Mouse (Mus musculus) liver, embryonic 13.5 days (tissue): Measurements from ENCODE around the gene Pbrm1. TPM values are rescaled to one million over a fixed set of nuclear protein-coding genes. Genes with fewer than 3 reads are reported as not detected.
A peak's percentile ranks its signal among the peaks of the same experiment; 100 is the strongest.

Source experiments
- ATAC-seq: fragments of 200-750 bp; cut with Nextera tagmentation; 2 replicates; pipeline ENCODE4 v1.8.0; 2017; ENCODE audit warnings: low read depth, mild to moderate bottlenecking, moderate number of reproducible peaks, moderate library complexity
- DNase-seq: peaks from one replicate; pipeline ENCODE4 v3.0.0; 2022
- H3K27ac ChIP-seq: fragments of 300-500 bp; sonication (generic); 2 replicates; pipeline ENCODE4 v1.5.1; 2015; ENCODE audit warnings: moderate library complexity, mild to moderate bottlenecking, inconsistent platforms
- H3K27me3 ChIP-seq: fragments of 300-500 bp; sonication (generic); 2 replicates; pipeline ENCODE4 v1.6.1; 2015; ENCODE audit warnings: mild to moderate bottlenecking, inconsistent platforms
- H3K36me3 ChIP-seq: fragments of 300-500 bp; sonication (generic); 2 replicates; pipeline ENCODE4 v1.6.1; 2015; ENCODE audit warnings: mild to moderate bottlenecking, inconsistent platforms
- H3K4me1 ChIP-seq: fragments of 300-500 bp; sonication (generic); replicated peaks from 2 replicates; pipeline ENCODE4 v1.6.1; 2015; ENCODE audit warnings: inconsistent platforms
- H3K4me2 ChIP-seq: fragments of 300-500 bp; sonication (generic); 2 replicates; pipeline ENCODE4 v1.6.1; 2015; ENCODE audit warnings: inconsistent platforms, mild to moderate bottlenecking, moderate library complexity
- H3K4me3 ChIP-seq: fragments of 300-500 bp; sonication (generic); replicated peaks from 2 replicates; pipeline ENCODE4 v1.5.1; 2015; ENCODE audit warnings: mild to moderate bottlenecking, inconsistent platforms
- H3K9ac ChIP-seq: fragments of 300-500 bp; sonication (generic); 2 replicates; pipeline ENCODE4 v1.6.1; 2015; ENCODE audit warnings: mild to moderate bottlenecking, inconsistent platforms
- H3K9me3 ChIP-seq: fragments of 300-500 bp; sonication (generic); replicated peaks from 2 replicates; pipeline ENCODE4 v1.6.1; 2016; ENCODE audit warnings: inconsistent platforms
- WGBS: fragments of 180-500 bp; shearing (Covaris S2); methylation state at CpG from one replicate; pipeline ENCODE4 v1.1.7; 2015; ENCODE audit not compliant: insufficient replicate concordance; 5-methylcytosine and 5-hydroxymethylcytosine counted together
- polyA plus RNA-seq: library from polyadenylated mRNA; unstranded; fragments of >200 nt; fragmentation: Nextera tagmentation; extraction: Ambion mirVana; gene quantifications from 2 replicates; pipeline ENCODE4 v1.2.1, GENCODE M21; 2015

Gene Pbrm1
- polyA plus RNA-seq, 1 experiment from 2014 or later, result 65.7 TPM

DNA sequence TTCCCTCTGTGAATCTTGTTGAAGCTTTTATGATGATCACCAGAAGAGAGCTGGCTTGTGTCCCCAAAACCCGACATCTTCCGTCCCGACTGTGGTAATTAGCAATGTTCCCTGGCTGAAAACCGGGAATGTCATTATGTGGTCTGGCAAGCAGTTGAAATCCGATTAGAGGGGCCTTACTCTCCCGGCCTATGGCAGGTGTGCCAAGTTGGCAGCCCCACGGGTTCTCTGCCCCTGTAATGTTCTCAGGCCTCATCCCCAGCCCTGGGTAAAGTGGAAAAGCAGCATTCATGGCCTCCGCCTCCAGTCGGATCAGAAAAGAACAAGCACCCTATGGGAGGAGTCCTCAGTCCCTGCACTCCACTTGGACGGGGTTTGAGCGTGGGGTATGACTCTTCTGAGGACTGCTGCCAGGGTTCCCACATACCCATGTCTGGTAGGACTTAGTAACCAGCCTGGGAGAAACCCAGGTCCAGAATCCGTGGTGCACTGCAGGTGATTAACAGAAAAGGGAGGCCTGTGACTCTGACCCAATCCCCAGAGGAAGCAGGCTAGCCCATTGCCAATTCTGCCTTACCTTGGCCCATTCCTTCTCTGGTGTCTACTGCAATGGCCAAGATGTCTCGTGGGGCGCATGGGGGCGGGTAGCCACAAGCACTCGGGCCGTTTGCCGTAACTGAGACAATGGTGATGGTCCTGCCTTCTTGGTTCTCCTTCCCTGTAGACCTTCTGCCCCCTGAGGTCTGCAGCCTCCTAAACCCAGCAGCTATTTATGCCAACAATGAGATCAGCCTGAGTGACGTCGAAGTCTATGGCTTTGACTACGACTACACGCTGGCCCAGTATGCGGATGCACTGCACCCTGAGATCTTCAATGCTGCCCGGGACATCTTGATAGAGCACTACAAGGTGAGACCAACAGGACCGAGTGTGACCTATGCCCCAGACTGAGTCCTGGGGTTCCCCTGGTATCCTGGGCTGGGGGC is 115.4 kb downstream of the Pbrm1 start:
- Histone ChIP-seq H3K9me3 (no peaks in the 10 kb centered on the region), H3K27me3 (no peaks in the 10 kb centered on the region), H3K9ac (no peak overlapping the region), H3K4me3 (no peak overlapping the region), H3K27ac (no peak overlapping the region), H3K4me1 (peaks cover 44% of the 10 kb centered on the region), H3K36me3 (peaks cover 54% of the 10 kb centered on the region), H3K4me2 (no peak overlapping the region)
- DNase-seq (no peak), ATAC-seq (no peak)
- WGBS, result 85% methylated on average over 25 of the region's 25 CpGs

DNA sequence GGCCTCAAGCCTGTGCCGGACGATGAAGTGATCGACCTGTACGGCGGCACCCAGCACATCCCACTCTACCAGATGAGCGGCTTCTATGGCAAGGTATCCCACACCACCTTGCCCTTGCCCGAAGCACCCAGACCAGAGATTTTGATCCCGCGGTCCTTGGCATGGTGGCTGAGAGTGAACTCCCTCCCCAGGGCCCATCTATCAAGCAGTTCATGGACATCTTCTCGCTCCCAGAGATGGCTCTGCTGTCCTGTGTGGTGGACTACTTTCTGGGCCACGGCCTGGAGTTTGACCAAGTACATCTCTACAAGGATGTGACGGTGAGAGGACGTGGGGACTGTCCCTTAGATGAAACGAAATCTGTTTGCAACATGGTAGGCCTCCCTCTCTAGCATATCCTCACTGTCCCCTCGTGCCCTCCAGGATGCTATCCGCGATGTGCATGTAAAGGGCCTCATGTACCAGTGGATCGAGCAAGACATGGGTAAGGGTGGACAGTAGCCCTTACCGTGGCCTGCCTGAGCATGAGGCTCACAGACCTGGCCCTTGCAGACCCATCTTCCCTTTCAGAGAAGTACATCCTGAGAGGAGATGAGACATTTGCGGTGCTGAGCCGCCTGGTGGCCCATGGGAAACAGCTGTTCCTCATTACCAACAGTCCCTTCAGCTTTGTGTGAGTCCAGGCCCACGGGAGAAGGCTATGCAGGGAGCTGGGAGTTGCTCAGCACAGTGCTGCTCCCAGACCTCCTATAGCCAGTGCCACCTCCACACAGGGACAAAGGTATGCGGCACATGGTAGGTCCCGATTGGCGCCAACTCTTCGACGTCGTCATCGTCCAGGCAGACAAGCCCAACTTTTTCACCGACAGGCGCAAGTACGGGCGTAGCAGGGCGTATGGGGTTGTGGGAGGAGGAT is 116.8 kb downstream of the Pbrm1 start:
- Histone ChIP-seq H3K4me1 (peaks cover 30% of the 10 kb centered on the region), H3K4me2 (no peak overlapping the region), H3K4me3 (no peak overlapping the region), H3K27me3 (no peaks in the 10 kb centered on the region), H3K9me3 (no peaks in the 10 kb centered on the region), H3K9ac (no peak overlapping the region), H3K36me3 (peaks cover 68% of the 10 kb centered on the region), H3K27ac (no peak overlapping the region)
- DNase-seq (no peak), ATAC-seq (no peak)
- WGBS, result 90% methylated on average over 34 of the region's 34 CpGs

DNA sequence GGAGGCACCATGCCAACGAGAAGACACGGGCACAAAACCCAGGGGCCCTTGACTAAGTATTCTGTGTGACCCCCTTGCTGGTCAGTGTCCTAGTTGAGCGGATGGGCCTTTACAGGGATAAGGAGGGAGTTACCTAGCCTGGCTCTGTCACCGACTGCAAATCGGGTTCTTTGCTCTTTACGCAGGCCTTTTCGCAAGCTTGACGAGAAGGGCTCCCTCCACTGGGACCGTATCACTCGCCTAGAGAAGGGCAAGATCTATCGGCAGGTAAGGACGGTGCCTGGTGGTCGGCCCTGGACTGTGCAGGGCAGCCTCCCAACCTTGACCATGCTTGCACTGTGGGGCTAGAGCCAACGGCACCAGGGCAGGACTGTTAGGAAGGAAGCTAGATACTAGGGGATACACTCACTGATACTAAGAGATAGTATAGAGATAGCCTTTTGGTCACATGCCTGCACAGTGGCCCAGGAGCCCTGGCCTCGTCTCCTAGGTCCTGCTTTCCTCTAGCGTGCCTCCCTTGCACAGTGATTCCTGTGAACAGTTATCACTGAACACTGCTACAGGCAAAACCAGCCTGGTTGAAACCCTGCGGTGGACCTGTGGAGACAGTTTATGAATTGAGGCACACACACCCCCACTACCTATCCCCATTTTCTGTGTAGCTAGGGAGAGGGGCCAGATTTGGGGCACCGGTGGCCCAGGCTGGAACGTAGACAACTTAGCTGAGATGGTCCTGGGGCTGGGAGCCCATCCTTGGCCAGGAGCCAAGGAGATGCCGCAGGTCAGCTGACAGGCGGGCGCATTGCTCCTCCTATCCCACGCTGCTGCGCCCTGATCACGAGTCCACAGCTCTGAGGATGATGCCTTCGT is 117.7 kb downstream of the Pbrm1 start:
- no peak for DNase-seq
- Histone ChIP-seq H3K9me3 (no peaks in the 10 kb centered on the region), H3K4me1 (peaks cover 25% of the 10 kb centered on the region), H3K27me3 (no peaks in the 10 kb centered on the region), H3K36me3 (peaks cover 77% of the 10 kb centered on the region), H3K9ac (no peak overlapping the region), H3K27ac (no peak overlapping the region), H3K4me2 (no peak overlapping the region), H3K4me3 (no peak overlapping the region)
- ATAC-seq, result no peak
- WGBS, result 84% methylated on average over 26 of the region's 26 CpGs

- 81% methylated on average over 10 of the region's 10 CpGs for WGBS
- no peak overlapping the region; the same call in 1 of the 2 replicates for H3K27ac ChIP-seq
- ATAC-seq (no peak), DNase-seq (no peak)
- H3K27me3 ChIP-seq, result no peaks in the 10 kb centered on the region
- H3K9ac ChIP-seq, result no peak overlapping the region
- peaks cover 83% of the 10 kb centered on the region for H3K36me3 ChIP-seq
- no peak overlapping the region for H3K4me2 ChIP-seq
- H3K4me1 ChIP-seq, result peaks cover 19% of the 10 kb centered on the region
- no peak overlapping the region for H3K4me3 ChIP-seq
- no peaks in the 10 kb centered on the region for H3K9me3 ChIP-seq
Measured at GRCm38 (mm10) chr14:31137281-31137595, 118.3 kb downstream of the Pbrm1 start.

DNA sequence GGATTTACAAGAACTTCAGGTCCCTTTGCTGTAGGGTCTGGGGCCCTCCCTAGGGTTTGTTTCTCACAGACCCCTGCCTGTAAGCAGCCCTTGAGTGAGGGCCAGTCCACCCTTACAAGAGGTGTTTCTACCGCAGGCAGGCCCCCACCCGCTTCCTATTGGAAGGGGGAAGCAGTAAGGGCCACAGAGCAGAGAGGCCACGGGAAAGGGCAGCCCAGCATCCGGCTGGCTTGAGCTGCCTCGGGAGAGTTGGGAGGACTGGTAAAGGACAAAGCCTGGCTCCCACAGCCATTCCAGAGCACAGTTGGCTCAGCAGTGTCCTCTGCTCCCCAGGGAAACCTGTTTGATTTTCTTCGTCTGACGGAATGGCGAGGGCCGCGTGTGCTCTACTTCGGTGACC is 118.9 kb downstream of the Pbrm1 start:
- 82% methylated on average over 11 of the region's 11 CpGs for WGBS

DNA sequence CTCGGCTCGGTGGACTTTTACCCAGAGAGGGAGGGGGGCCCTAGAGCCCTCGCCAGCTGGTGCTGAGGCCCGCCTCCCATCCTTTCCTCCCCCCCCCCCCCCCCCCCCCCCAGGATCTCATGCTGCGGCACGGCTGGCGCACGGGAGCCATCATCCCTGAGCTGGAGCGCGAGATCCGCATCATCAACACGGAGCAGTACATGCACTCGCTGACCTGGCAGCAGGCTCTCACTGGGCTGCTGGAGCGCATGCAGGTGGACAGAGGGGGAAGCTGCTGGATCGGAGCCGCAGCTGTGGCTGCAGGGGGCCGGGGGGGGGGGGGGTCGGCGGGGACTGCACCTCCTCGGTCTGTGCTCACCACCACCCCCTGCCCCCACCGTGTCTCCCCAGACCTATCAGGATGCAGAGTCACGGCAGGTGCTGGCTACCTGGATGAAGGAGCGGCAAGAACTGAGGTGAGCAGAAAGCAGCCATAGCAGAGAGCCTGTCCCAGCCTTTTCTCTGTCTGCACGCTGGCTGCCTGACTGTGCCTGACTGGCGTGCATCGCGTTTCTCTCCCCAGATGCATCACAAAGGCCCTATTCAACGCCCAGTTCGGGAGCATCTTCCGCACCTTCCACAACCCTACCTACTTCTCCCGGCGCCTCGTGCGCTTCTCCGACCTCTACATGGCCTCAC is 119.4 kb downstream of the Pbrm1 start:
- DNase-seq, result no peak
- Histone ChIP-seq H3K9me3 (no peaks in the 10 kb centered on the region), H3K4me3 (no peak overlapping the region), H3K4me2 (no peak overlapping the region), H3K27ac (peak overlapping the region; percentile 39; the same call in 1 of the 2 replicates), H3K36me3 (peaks cover 94% of the 10 kb centered on the region), H3K4me1 (peaks cover 8% of the 10 kb centered on the region), H3K9ac (no peak overlapping the region), H3K27me3 (no peaks in the 10 kb centered on the region)
- ATAC-seq, result no peak
- 84% methylated on average over 27 of the region's 35 CpGs for WGBS

More for the DNA sequence above, 118.9 kb downstream of the Pbrm1 start:
- Histone ChIP-seq H3K4me1 (peaks cover 13% of the 10 kb centered on the region), H3K4me3 (no peak overlapping the region), H3K9ac (no peak overlapping the region), H3K4me2 (no peak overlapping the region), H3K27me3 (no peaks in the 10 kb centered on the region), H3K36me3 (peaks cover 89% of the 10 kb centered on the region), H3K9me3 (no peaks in the 10 kb centered on the region), H3K27ac (no peak overlapping the region; the same call in 1 of the 2 replicates)
- ATAC-seq (no peak), DNase-seq (no peak)

- H3K9ac ChIP-seq, result no peak overlapping the region
- peaks cover 2% of the 10 kb centered on the region; the same call in 1 of the 2 replicates for H3K4me1 ChIP-seq
- H3K9me3 ChIP-seq, result no peaks in the 10 kb centered on the region
- no peak for DNase-seq
- peaks cover 97% of the 10 kb centered on the region for H3K36me3 ChIP-seq
- H3K27ac ChIP-seq, result peak overlapping the region; percentile 39; the same call in 1 of the 2 replicates
- 73% methylated on average over 9 of the region's 9 CpGs for WGBS
- no peak overlapping the region for H3K4me2 ChIP-seq
- no peaks in the 10 kb centered on the region for H3K27me3 ChIP-seq
- no peak overlapping the region for H3K4me3 ChIP-seq
- no peak for ATAC-seq
Measured at GRCm38 (mm10) chr14:31138897-31139429, 120.0 kb downstream of the Pbrm1 start.

- DNase-seq (no peak), ATAC-seq (no peak)
- no peaks in the 10 kb centered on the region for H3K27me3 ChIP-seq
- 49% methylated on average over 12 of the region's 12 CpGs for WGBS
- H3K27ac ChIP-seq, result no peak overlapping the region
- no peak overlapping the region for H3K9ac ChIP-seq
- H3K4me3 ChIP-seq, result no peak overlapping the region
- no peaks in the 10 kb centered on the region for H3K4me1 ChIP-seq
- no peak overlapping the region for H3K4me2 ChIP-seq
- H3K9me3 ChIP-seq, result no peaks in the 10 kb centered on the region
- peaks cover 92% of the 10 kb centered on the region for H3K36me3 ChIP-seq
Measured at GRCm38 (mm10) chr14:31139666-31140065, 120.7 kb downstream of the Pbrm1 start.

- H3K4me2 ChIP-seq, result no peak overlapping the region
- no peak for DNase-seq
- H3K36me3 ChIP-seq, result peaks cover 90% of the 10 kb centered on the region
- H3K27ac ChIP-seq, result no peak overlapping the region
- no peak for ATAC-seq
- no peak overlapping the region for H3K9ac ChIP-seq
- no peaks in the 10 kb centered on the region for H3K27me3 ChIP-seq
- WGBS, result 80% methylated on average over 15 of the region's 15 CpGs
- no peaks in the 10 kb centered on the region for H3K9me3 ChIP-seq
- no peaks in the 10 kb centered on the region for H3K4me1 ChIP-seq
- H3K4me3 ChIP-seq, result no peak overlapping the region
Measured at GRCm38 (mm10) chr14:31140141-31140540, 121.2 kb downstream of the Pbrm1 start.

DNA sequence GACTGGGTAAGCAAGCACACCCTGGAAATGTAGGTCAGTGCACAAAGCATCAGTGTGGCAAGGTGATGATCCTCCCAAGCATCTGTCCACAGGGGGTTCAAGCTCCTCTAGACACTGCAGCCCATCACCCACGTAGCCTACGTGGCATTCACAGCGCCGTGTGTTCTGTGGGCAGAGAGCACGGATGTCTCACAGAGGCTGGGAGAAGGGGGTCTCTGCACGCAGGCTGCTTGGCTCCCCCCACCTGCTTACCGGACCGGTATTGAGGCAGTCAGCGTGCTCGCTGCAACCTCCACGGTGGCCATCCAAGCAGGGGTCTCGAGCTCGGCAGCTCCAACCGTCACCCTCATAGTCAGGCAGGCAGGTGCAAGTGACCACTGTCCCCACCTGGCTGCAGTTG is 122.1 kb downstream of the Pbrm1 start:
- H3K9ac ChIP-seq, result no peak overlapping the region
- H3K9me3 ChIP-seq, result no peaks in the 10 kb centered on the region
- H3K27me3 ChIP-seq, result no peaks in the 10 kb centered on the region
- H3K4me2 ChIP-seq, result no peak overlapping the region
- DNase-seq (no peak), ATAC-seq (no peak)
- H3K4me1 ChIP-seq, result no peaks in the 10 kb centered on the region
- no peak overlapping the region for H3K27ac ChIP-seq
- peaks cover 85% of the 10 kb centered on the region for H3K36me3 ChIP-seq
- H3K4me3 ChIP-seq, result no peak overlapping the region
- 86% methylated on average over 14 of the region's 14 CpGs for WGBS
